Mouse (Mus musculus) ES-Bruce4 (cell line): ENCODE results near the gene Map1b.

Source experiments
- EP300 ChIP-seq: IDR thresholded peaks from 2 replicates; pipeline ENCODE4 v1.6.1; 2011; ENCODE audit warnings: low read depth, low read length; ENCODE audit not compliant: insufficient read depth
- POLR2A ChIP-seq: IDR thresholded peaks from one replicate; pipeline ENCODE4 v1.8.1; 2011; ENCODE audit warnings: low read length; ENCODE audit not compliant: insufficient read depth

DNA sequence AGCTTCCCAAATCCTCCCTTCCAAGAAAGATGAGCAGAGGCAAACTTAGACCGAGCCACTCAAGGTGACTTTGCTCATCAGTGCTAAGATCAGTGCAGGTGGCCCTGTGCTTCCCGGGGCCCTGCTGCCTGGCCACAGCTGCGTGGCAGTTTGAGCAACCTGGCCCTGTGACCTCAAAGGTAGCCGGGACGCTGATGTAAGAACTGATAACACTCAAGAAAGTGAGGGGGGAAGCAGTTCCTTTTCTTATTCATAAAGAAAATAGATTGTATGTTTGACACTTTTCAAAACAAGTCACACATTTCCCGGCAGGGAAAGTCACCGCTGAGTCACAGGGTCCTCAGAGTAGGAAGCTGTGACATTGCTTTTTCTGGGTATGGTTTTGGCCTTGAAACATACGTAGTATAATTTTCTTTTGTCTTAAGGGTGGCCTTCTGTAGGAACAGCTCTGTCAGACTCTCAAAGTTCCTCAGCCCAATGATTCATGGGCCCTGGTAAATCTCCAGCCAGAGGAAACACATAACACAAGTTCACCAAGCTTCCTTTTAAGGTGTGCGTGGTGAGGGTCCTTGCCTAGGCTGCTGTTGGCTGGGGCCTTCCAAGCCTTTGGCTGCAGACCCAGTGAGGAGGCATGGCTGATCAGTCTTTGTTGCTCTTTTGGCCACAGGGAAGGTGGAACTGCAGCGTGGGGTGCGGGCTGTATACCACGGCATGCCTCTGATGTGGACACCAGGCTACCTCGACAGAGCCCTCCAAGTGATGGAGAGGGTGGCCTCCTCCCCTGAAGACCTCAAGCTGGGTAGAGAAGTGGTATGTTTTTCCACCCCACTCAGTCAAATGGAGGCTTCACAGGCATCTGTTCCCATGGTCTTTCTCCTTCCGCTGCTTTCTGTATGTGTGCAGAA is 105.5 kb downstream of the Map1b start:
- no peak for TF ChIP-seq POLR2A
- TF ChIP-seq EP300 = no peak
